Mouse (Mus musculus) layer of hippocampus, adult 8-10 months (tissue): ENCODE data around the gene Olfr491. TPM values are rescaled to one million over a fixed set of nuclear protein-coding genes. Genes with fewer than 3 reads are reported as not detected.

ENCODE experiments used
- DNase-seq, 2 experiments: peaks; one replicate each; pipeline ENCODE4 v3.0.0; 2022; ENCODE audit warnings: low spot score in 2 of 2
- total RNA-seq, 4 experiments: library from RNA; stranded (reverse); gene quantifications; 2 replicates each; pipeline ENCODE4 v1.2.4; 2022

The Olfr491 gene
- total RNA-seq: not detected

DNA sequence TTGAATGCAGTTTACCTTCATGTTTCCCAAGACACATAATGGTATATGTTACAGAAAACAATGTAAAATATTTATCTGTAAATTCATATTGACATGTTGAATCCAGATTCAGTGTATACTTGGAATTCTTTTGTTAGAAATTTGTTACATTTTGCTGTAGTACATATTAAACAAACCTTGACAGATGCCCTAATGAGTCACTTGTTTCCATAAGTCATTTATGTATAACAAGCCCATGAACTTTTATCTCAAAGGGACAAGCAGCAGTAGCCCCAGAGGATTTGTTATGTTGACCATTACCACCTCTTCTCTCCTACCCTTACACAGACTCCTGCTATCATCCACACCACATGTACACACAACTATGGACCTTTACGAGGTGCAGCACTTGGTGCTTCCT is at the start of gene Olfr491:
Gene Olfr491, plus strand, starts transcription at position 301 of the 400 bp plus-strand sequence.
- DNase-seq: no peak

DNA sequence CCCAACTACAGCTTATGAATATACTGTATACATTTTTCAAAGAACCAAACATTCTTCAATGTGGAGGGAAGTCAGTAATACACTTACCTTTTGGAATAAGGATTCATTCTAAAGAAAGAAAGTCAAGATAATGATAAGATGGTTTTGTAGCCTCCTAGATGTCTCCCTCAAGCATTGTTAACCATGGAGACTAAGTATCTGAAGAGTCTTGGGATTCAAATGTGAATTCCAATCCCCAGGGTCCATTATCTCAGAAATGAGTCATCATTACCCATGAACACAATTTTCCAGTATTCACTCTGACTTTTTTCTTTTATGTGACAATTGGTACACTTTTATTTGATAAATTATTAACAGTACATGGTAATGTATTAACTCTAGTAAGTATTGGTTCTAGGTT is 24.4 kb upstream of the Olfr491 start, which contains the start of gene Olfr490:
Gene Olfr490, minus strand, starts transcription at position 101 of the 400 bp plus-strand sequence.
- no peak for DNase-seq

GRCm38 (mm10) chr7:108323574-108323973 is 10.3 kb downstream of the Olfr491 start, which contains the start of gene Olfr492:
Olfr492 (minus strand) TSS chr7:108323674.
- no peak for DNase-seq

DNA sequence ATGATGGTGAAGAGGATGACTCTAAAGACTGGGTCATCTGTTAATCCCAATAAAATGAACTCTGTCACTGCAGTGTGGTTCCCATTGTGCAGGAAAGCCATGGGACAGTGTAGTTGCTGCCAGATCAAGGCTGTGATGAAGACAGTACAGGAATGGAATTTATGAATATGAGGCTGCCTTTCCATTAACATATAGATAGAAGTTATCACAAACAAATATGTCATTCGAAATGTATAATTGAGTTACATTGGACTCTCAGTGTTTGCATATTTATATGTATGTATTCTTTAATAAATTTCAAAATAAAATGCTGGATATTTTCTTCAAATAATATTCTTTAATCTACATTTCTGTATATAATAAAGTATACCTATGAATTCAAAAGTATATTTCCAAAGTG is 33.6 kb downstream of the Olfr491 start, which contains the start of gene Olfr493:
Gene Olfr493, minus strand, starts transcription at position 101 of the 400 bp plus-strand sequence.
- DNase-seq: no peak

GRCm38 (mm10) chr7:108365035-108365434 is 51.8 kb downstream of the Olfr491 start, which contains the start of gene Olfr494:
Olfr494 (plus strand) TSS chr7:108365335.
- DNase-seq: no peak

Other genes with a start within 250 kb of the Olfr491 start
- gene Olfr480, start 246.1 kb upstream of the Olfr491 start, total RNA-seq: not detected
- gene Olfr481, start 233.6 kb upstream of the Olfr491 start, total RNA-seq: not detected
- 1 to 10 TPM; 1.3 to 2.1 (median 1.9) TPM for gene Olfr482, start 215.9 kb upstream of the Olfr491 start, total RNA-seq
- gene Olfr483, start 212.6 kb upstream of the Olfr491 start, total RNA-seq: not detected
- not detected for gene Olfr484, start 186.0 kb upstream of the Olfr491 start, total RNA-seq
- not detected for gene Olfr485, start 153.6 kb upstream of the Olfr491 start, total RNA-seq
- gene Olfr486, start 140.7 kb upstream of the Olfr491 start, total RNA-seq: not detected
- gene Olfr487, start 98.8 kb upstream of the Olfr491 start, total RNA-seq: not detected
- gene Olfr488, start 55.1 kb upstream of the Olfr491 start, total RNA-seq: not detected
- not detected for gene Olfr490, start 24.5 kb upstream of the Olfr491 start, total RNA-seq
- not detected for gene Olfr492, start 10.2 kb downstream of the Olfr491 start, total RNA-seq
- gene Olfr493, start 33.5 kb downstream of the Olfr491 start, total RNA-seq: not detected
- gene Olfr494, start 51.9 kb downstream of the Olfr491 start, total RNA-seq: not detected
- gene Olfr495, start 79.7 kb downstream of the Olfr491 start, total RNA-seq: not detected
- gene Olfr497, start 107.0 kb downstream of the Olfr491 start, total RNA-seq: not detected
- not detected for gene Olfr498, start 151.9 kb downstream of the Olfr491 start, total RNA-seq
- not detected for gene Olfr502, start 211.6 kb downstream of the Olfr491 start, total RNA-seq
- gene Olfr503, start 231.1 kb downstream of the Olfr491 start, total RNA-seq: not detected